Mouse (Mus musculus) G1E (cell line): Measurements from ENCODE around the gene Mertk.

Experiments
- CTCF ChIP-seq: IDR thresholded peaks from 2 replicates; pipeline ENCODE4 v1.5.1; 2012; ENCODE audit warnings: low read depth, low read length, inconsistent platforms, mixed read lengths
- GATA1 ChIP-seq: IDR thresholded peaks from 2 replicates; pipeline ENCODE4 v1.6.1; 2012; ENCODE audit warnings: borderline replicate concordance, low read length, inconsistent platforms, mixed read lengths
- GATA2 ChIP-seq: IDR thresholded peaks from 2 replicates; pipeline ENCODE4 v1.6.1; 2012; ENCODE audit warnings: low read depth, low read length, inconsistent platforms, borderline replicate concordance

DNA sequence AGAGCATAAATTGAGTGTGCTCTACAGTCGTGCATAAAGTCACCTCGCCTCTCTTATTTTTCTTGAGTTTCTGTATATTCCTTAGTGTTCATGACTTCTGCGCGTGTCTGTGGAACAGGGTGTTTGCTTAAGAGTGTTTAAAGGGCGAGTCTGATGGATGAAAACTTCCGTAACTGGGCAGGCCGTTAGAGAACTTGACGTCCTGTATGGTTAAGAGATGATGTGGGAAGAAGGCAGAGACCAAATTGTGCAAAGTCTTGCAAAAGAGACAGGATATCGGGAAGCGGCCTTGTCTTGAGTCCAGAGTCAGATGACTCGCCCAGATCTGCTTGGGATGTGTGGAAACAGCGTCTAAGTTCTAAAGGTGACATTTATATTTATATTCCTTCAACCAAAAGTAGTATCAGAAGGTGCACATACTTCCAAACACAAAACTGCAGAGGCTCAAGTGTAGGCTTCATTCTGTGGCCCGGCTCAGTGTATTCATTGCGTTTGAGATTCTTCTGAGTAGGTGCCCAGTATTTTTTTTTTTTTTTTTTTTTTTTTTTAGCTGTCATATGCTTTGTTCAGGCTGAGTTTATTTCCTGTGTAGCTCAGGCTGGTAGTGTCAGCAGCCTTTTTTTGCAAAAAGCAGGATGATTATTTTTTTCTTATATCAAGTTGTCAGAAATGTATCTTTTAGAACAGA lies 120.3 kb downstream of the Mertk start:
- no peak for TF ChIP-seq CTCF
- TF ChIP-seq GATA1 = no peak
- no peak for TF ChIP-seq GATA2
